Mouse (Mus musculus) brain, embryonic 18.5 days (tissue): Measurements from ENCODE around the gene Hnrnpu.

ENCODE experiments used
- DNase-seq: peaks from one replicate; pipeline ENCODE4 v3.0.0-alpha.2; 2012; ENCODE audit warnings: low read depth, low spot score

Hnrnpu gene

DNA sequence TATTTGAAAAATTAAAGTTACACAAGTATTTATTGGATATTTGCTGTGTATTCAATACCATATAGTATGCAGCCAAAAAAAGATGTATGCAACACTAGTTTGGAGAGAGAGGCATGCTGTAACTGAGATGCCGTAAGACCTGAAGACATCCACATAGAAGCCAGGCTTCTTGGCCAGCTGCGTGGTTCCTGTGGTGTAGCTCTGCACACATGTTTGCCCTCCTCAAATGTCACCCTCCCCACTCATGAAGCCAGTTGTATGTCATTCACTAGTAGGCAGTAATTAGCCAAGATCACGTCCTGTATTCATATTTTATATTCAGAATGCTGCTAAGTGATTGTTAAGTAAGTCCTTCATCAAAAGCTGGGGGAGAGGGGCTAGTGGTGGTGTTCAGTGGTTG lies 3.8 kb upstream of the Hnrnpu start:
- DNase-seq, result no peak

DNA sequence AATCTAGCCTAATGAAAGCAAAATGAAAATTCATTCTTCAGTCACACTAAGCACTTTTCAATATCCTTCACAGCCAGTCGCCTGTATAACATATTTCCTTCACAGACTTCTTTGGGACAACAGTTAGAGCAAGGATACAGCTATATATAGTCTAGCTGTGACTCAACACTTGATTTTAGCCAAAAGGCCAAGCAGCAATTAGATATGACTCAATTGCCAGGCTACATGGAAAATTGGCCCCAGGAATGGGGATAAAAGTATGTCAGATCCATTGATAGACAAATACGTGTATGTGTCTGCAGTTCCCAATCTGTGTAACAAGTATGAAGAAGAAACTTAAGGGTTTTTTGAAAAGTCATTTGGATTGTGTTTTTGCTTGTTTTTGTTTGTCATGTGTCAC lies 2.6 kb upstream of the Hnrnpu start:
- DNase-seq, result no peak

DNA sequence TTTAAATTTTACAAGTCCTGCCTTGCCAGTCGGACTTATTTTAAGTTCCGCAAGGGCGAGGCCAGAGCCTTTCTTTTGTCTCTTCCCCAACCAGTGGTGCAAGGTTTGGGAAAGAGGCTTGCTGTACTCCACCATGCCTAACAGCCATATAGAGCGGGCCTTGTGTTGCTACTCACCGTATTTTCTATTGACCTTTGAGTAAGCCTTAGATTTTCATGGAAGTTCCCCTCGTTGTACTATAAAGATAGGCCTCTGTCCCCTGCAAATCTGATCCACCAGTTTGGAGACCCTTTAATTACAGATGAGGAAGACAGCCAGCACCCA lies 683 bp upstream of the Hnrnpu start:
- DNase-seq, result no peak

DNA sequence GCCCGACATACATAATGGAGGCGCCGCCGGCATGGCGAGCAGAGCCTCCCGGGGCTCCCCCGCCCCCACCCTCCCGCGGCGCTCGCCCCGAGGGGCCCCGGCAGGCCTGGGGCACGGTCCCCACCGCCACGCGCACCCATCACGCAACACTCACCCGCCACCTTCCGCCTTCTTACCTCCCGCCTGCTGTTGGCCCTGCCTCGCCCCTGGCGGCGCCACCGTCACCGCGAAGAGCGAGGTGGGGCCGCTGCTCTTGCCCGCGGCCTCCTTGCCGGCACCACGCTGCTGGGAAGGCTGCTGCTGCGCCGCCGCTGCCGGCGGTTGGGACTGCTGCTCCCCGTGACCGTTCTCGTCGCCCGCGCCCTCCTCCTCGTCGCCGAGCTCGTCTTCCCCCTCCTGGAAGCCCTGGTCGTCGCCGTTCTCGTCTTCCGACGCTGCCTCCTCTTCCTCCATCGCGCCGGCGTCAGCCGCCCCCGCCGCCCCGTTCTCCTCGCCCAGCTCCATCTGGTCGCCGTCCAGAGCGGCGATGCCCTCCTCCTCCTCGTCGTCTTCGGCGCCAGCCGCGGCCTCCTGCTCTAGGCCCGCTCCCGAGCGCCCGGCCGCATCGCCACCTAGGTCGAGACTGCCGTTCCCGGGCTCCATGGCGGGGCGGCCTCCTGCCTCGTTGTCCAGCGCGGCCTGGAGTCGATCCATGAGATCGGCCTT lies 668 bp downstream of the Hnrnpu start:
- DNase-seq, result no peak

DNA sequence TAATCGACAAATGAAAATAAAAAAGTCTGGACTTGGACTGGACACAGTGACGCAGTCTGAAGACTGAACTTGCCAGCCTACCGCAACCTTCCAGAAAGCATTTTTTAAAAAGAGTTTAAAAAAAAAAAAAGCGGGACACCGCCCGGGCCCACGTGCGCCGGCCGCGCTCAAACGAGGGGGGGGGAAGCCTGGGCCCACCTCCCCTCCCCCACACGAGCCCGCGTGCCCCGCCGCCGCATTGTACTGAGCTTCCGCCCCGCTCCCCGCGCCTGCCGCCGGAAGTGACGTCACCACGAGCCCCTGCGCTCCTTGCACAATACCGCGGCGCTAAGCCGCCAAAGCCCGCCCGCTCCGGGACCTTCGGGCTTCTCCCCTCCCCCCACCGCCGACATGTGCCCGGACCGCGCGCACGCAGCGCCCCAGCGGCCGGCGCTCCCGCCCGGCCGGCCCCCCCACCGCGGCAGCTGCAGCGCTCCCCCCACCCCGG lies 1.3 kb downstream of the Hnrnpu start:
- peak; percentile 75 for DNase-seq

DNA sequence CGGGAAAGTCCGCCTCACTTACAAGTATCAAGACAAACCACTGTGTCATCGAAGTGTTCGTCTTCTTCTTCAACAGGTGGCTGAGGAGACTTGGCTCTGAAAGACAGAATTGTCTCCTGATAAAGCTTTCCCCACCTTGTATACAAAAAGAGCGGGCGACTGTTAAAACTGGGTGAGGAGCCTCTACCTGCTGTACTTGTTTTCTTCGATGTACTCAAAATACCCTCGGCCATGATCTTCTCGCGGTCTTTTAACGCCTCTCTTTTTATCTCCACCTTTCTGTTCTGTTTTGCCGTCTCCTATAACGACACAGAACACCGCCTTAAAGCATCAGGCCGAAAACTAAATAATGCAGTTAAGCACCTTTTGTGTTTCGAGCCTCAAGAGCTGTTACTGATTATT lies 1.7 kb downstream of the Hnrnpu start:
- DNase-seq, result no peak

DNA sequence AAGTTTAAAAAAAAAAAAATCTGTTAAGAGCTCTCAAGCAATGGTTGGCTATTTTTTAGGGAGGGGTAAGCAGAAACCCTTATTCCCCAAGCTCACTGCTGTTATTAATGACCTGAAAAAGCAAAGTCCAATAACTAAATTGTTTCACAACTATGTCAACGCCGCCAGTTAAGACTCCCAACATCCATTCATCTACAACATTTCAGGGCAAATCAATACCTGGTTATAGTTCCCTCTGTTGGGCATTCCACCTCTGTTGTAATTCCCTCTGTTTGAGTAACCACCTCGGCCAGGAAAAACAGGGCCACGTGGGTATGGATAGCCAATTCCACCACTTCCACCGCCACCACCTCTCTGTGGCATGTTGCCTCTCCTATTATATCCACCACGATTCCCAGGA lies 7.7 kb downstream of the Hnrnpu start:
- no peak for DNase-seq

DNA sequence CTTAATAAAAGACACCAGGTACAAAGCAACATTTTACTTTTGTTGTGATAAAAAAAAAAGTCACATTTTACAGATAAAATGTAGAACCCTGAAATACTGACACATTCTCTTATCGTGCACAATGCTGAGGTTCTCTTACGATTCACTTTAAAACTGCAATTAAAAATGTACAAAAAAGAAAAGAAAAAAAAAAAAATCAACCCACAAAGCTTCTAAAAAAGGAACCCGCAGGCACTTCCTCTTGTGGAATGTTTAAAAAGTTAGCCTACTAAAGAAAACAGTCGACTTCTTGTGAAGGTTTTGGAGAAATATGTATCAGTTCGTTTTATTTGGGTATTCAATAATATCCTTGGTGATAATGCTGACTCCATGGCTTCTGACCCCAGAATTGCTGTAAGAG lies 8.6 kb downstream of the Hnrnpu start:
- DNase-seq, result no peak

DNA sequence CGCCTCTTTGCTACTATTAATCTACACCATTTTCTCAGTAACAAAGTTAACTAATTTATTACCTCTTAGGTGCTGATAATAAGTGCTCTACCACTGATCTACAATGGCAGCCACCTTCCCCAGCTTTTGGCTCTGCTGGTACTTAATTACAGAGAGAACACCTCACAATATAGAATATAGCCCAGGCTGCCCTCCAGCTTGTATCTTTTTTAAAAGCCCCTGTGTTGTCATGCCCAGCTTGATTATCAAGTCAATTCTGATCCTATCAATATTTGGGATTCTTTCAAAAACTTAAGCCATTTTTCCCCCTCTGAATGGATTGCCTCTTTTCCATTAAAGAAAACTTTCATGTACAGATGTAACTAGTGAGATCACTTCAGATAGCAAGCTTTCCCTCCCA lies 10.6 kb downstream of the Hnrnpu start:
- no peak for DNase-seq

DNA sequence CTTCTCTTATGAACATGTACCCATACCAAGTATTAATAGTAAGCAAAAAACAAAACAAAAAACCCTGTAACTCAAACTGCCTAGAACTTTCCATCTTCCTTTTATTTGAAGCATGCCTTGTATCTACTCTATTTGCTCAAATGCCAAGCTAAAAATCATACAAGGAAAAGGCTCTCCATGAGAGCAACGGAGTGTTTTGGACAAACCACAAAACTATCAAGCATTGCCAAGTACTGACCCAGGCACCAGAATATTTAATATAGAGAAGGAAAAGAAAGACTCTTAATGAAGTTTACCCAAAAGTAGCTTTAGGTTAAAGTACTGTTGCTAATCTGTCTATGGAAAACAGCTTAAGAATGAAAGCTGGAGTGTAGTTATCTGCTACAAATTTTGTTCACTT lies 11.2 kb downstream of the Hnrnpu start:
- DNase-seq, result no peak

DNA sequence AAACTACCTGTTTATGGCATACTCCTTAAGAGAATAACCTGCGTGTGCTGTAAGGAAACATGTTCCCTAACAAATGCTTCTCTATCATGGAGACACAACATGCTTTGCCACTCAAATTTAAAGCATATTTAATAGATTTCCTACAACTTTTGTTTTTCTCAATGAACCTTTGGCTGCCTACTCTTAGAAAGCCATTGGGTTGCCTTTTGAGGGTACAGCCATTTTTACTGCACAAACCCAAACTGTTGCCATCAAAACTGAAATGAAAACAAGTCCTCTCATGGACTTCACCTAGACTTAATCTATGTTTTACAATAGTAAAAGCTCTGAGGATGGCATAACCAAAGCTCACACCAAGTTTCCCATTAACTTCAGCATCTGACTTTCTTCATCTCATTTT lies 13.0 kb downstream of the Hnrnpu start:
- no peak for DNase-seq

DNA sequence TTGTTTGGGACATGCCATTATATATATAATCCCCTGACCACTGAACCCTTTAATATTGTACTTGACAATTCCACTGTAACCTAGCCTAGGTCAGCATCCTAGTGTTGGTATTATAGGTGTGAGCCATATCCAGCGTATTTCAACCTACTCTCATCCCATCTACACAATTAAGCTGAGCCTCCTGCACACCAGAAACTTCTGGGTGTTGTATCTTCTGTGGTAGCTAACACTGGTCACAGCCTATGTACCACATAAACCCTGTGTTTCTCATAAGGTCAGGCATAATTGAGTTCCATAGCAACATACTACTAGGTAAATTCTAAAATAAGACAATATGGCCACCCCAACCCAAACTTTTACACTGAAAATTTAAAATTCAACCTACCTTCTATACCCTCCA lies 14.4 kb downstream of the Hnrnpu start:
- no peak for DNase-seq

DNA sequence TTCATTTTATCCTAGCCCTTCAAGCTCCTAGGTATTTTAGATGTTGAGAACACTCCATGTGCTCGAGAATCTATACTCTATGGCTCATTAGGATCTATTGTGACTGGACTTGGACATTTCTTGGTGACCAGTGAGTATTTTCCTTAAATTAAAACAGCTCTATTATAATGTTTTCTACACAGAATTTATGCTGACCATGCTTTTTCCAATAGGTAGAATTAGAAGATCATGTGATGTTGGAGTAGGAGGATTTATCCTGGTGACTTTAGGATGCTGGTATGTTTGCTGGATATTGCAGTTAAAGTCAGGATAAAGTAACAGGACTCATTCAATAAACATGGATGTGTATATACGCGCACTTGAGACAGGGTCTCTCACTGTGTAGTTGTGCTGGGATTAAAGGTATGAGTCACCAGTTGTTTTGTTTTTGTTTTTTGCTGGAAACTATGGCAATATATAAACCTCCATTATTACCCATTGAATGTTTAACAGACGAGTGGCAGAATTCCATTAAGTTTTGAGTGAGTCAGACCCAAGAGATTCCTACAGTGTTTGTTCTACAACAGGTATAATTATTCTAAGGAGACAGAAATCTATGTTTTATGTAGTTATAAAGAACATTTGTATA lies 15.8 kb downstream of the Hnrnpu start:
- no peak for DNase-seq

DNA sequence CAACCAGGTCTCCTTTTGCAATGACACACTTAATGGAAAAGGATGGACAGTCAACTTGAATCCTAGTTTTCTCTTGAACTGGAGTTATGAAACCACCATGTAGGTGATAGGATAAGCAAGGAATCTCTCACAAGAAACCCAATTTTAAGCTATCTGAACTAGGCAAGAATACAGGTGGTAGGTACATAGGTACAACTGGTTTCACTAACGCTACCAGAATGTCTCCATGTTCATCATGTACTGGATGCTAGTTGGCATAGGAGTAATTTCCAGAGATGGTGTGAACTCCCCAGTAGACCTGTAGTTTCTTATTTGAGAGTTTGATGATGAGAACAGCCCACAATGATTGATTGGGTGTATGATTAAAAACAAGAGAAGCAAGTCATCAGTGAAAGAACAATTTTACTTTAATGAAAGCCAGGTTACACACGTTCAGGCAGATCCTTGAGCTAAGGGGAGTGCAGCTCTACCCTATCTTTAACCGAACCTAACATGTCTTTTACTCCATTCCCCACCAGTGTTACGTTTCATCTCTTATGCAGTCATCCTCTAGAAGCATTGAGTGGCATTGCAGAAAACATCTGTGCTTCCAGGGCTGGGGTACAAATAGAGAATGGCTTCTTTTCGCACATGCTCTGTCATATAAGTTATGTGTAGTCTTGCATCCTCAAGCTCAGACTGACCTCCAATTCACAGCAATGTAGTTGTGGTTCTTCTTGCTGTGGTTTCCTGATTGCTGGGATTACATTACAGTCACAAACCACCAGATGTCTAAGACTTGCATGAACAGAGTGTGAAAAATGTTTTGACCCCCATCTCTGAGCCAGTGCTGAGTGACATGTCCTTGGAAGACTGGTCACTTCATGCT lies 16.6 kb downstream of the Hnrnpu start:
- no peak for DNase-seq

DNA sequence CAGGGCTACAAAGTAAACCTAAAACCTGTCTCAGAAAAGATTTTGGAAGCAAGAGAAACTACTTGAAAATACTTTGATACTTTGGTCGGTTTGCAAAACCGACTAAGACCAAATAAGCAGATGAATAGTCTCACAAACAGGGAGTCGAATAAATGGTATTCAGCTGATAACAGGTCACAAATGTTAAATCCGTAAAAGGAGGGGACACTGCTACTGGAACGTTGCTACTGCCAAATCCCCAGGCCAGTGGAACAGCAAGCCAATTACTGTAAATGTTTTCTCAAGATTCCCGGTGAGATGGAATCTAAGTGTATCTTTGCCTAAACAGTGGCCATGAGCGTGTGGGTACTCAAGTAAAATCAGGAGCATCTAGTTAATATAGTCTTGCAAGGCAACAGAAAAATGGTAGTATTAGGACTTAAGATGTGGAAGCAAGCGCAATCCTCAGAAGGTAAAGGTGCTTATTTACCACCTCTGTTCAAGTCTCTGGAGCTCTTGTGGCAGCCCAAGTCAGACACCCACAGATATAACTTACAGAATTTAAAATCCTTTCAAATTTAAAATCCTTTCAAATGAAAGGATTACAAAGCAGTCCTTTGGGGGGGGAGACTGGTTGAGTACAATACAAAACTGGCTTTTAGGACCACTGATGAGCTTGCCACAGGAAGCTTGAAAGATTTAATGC lies 17.4 kb downstream of the Hnrnpu start:
- no peak for DNase-seq

DNA sequence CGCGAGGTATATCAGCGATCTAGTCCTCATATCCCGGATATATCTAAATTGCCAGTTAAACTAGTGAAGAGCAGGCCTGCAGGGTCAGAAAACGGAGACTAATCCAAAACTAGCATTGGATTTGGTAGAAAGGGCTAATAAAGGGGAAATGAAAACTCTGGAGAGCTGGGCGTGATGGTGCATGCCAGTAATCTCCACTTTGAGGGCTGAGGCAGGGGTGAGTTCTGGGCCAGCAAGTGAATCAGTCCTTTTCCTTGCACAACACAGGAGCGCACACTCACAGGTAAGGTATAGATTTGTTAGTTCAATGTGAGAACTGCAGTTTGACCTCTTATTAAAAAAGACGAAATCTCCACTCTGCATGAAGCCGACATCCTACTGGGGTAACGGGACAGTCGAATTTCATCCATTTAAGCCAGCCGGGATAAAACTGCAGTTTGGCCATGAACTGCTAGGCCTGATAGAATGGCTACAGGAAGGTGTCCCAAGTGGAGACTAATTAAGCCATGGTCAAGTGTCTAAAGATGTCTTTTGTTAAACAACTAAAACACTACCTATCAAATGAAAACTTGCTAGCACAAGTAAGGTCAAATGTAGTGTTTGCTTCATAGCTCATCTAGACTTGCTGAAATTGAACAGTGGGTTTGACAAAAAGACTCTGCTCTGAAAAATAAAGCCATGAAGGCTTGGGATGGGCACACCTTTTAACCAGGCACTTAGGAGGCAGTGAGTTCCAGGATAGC lies 18.1 kb downstream of the Hnrnpu start:
- no peak for DNase-seq

DNA sequence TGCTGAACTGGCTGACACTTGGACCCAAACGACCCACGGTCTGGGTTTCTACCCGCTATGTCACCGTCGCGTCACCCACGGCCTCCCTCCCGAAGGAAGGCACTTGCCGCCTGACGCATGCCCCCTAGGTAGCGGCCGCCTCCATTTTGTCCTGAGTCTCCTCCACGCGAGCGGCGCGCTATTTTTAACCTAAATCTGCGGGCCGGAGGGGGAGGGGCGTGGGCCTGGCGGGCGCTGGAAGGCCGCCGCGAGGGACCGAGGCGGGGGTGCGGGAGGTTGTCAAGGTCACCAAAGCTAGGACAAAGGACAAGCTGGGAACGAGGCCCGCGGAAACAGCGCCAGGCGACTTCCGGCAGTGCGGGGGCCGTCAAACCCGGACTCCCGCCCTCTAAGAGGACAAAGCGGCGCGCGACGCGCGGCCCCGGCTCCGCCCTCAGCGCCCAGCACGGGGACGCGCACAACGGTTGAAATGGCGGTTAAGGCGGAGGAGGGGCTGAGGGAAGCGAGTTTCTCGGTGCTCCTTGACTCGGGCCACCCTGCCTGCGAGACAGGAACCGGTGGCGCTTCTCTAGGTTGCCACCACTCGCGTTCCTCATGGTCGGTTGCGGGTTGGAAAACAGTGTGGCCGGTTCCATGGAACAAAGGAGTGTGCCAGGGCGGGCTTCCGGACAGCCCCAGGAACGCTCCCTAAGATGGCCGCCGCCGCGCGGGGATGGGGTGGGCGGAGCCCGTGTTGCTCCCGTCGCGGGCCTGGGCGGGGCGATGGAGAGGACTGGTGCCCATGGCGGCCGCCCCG lies 19.0 kb downstream of the Hnrnpu start, which contains the start of gene Cox20:
Cox20 (plus strand) TSS at position 742 of the 796 bp plus-strand sequence.
- DNase-seq, result peak; percentile 94

DNA sequence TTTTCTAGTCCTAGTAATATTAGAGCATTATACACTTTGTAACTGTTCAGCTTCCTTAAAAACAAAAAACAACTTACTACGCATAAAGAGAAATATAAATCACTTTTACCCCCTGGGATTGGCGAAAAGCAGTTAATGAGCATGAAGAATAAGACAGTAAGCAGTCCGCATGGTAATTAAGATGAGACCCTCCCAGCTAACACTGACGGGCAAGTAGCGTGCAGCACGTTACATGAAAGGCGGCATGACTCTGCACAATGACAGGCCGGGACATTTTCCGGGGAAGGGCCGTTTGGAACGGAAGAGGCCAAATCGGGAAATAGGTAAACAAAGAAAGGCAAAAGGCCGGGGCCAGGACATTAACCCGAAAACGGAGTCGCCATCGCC lies 19.6 kb downstream of the Hnrnpu start:
- peak; percentile 87 for DNase-seq

DNA sequence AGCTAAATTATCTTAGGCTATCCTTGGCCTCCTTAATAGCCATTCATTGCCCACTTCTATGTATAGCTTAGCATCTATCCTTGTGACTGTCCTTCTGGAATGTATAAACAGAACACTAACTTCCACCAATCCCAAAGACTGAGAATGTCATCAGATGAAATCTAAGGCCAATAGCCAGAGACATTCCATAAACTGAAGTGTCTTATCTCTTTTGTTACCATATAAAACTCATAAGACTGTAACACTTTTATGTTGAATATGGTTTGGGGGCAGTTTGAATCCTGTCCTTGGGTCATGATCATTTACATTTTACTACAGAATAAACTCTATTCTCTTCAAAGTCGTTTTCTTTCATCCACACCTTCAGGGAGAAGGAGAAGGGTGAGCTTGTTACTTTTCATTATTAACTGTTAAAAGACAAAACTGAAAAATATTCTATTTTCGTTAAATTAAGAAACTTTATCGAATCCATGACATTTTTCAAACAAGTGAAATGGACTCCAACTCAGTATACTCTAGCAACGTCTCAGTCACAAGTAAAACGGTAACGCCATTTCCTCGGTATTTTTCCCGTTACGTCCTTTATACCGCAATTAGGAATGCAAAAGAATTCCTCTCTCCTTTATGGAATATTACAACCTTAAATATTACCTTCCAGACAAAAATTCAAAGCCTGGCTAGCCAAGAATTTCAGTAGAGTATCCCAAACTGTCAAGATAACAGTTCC lies 20.2 kb downstream of the Hnrnpu start:
- no peak for DNase-seq

DNA sequence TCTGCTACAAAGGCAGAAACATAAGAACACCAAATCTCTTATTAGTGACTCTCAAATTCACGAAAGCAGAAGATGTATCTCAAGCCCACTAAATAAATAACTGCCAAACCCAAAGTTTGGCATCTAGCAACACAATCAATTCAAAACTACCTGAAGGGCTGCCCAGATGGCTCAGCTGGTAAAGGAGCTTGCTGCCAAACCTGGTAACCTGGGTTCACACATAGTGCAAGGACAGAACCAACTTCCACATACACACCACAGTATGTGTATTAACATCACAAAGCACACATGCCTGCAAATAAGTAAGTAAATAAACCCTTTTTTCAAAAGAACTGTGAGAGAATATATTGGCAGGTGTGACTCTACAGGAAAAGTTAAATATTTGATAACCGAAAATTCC lies 23.4 kb downstream of the Hnrnpu start:
- DNase-seq, result no peak
